Mouse (Mus musculus): ENCODE data around the gene Shd. TPM values are rescaled to one million over a fixed set of nuclear protein-coding genes. Genes with fewer than 3 reads are reported as not detected.

The Shd gene
- polyA plus RNA-seq, 1 experiment from 2014 or later: 89.1 TPM

DNA sequence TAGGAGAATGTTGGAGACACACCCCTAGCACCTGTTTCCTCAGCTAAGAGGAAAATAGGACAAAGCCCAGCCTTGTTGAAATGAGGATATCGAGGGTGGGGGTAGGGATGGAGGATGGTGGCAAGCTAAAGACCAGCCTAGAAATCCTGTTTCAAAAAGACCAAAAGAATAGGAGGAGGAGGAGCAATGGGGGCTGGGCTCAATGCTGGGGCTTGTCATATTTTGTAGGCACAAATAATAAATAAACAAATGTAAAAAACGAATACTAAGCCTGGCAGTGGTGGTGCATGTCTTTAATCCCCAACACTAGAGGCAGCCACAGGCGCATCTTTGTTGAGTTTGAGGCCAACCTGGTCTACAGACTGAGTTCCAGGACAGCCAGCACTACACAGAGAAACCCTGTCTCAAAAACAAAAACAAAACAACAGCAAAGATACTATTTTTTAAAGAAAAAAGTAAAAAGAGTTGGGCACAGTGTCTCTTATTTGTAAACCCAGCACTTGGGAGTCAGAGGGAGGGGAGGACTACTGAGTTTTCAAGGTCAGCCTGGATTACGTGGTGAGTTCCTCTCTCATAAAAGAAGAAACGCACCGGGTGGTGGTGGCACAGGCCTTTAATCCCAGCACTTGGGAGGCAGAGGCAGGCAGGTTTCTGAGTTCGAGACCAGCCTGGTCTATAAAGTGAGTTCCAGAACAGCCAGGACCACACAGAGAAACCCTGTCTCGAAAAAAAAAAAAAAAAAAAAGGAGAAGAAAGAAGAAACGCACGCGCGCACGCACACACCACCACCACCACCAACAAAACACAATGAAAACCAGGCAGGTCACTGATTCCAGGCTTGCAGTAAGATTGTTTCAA is 12.3 kb upstream of the Shd start:
- WGBS: 82% methylated on average over 13 of the region's 13 CpGs
- ATAC-seq (ENCODE audit: low FRiP score): no peak

DNA sequence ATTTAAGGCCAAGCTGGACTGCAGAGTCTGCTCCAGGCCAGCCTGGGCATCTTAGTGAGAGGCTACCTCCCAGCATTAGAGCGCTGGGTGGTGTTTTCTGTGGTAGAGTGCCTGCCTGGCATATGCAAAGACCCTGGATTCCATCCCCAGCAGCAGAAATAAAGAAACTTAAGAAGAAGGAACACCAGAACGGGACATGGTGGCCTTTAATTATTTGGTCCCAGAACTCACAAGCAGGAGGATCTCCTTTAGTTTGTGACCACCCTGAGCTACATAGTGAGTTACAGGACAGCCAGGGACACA is 11.7 kb upstream of the Shd start:
- Histone ChIP-seq H3K9ac (ENCODE audit: low read length) (peak overlapping the region; percentile 76), H3K9me3 (ENCODE audit: control insufficient read depth, low read length) (no peaks in the 10 kb centered on the region), H3K4me2 (peak overlapping the region; percentile 74), H3K27ac (ENCODE audit: low read depth, low read length) (peak overlapping the region; percentile 92), H3K4me3 (ENCODE audit: low read depth, low read length) (peak overlapping the region; percentile 56), H3K4me1 (ENCODE audit: control insufficient read depth, insufficient read depth, low read length) (peaks cover 18% of the 10 kb centered on the region), H3K36me3 (ENCODE audit: control insufficient read depth, insufficient read depth, low read length) (no peaks in the 10 kb centered on the region), H3K27me3 (ENCODE audit: control insufficient read depth, insufficient read depth, low read length) (no peaks in the 10 kb centered on the region)
- ATAC-seq (ENCODE audit: low FRiP score): no peak
- WGBS: 22% methylated on average over 2 of the region's 2 CpGs
- DNase-seq (ENCODE audit: low spot score, missing footprints): no peak

More for the DNA sequence above, 12.3 kb upstream of the Shd start:
- no peaks in the 10 kb centered on the region for H3K36me3 ChIP-seq (ENCODE audit: control insufficient read depth, insufficient read depth, low read length)
- peak overlapping the region; percentile 76 for H3K9ac ChIP-seq (ENCODE audit: low read length)
- H3K27ac ChIP-seq (ENCODE audit: low read depth, low read length): no peak overlapping the region; the same call in 1 of the 2 replicates
- peak overlapping the region; percentile 74 for H3K4me2 ChIP-seq
- H3K9me3 ChIP-seq (ENCODE audit: control insufficient read depth, low read length): no peaks in the 10 kb centered on the region
- no peaks in the 10 kb centered on the region for H3K27me3 ChIP-seq (ENCODE audit: control insufficient read depth, insufficient read depth, low read length)
- peak overlapping the region; percentile 56 for H3K4me3 ChIP-seq (ENCODE audit: low read depth, low read length)
- H3K4me1 ChIP-seq (ENCODE audit: control insufficient read depth, insufficient read depth, low read length): peaks cover 18% of the 10 kb centered on the region
- no peak for DNase-seq (ENCODE audit: low spot score, missing footprints)

DNA sequence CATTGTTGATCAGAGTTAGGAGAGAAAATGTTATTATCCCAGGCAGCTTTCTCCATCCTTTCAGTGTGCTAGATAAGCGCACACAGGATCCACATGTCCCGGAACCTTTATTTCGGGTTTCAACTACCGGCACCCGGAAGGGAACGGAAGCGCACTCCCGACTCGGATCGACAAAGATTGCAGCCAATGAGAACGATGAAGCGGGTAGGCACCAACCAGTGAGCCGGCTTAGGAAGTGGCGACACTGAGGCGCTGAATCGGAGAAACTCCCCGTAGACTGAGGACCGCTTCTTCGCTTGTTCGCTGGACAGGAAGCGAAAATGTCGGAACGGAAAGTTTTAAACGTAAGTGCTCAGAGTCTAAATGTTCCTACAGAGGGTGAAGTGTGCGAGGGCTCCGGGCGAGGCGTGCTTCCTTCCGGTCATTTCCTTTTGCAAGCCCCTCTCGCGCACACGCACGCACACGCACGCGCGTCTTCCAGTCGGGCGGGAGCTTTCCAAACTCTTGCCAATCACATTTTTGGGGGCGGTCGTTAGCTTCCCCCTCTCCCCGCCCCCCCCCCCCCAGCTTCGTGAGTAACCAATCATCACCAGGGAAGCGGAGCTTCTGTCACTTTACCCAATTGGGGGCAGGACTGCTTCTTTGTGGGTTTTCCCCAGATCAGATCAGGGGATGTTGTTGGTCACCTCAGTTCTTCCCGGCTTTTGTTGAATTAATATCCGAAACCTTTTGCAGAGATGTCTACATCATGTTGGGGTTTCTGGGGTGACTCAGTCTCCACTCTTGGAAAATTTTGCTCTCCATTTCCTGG is 11.1 kb upstream of the Shd start, which contains the start of gene Yju2:
Gene Yju2 (plus strand): TSS at position 182 of the 811 bp plus-strand sequence.
- WGBS: under 1% methylated on average over 46 of the region's 46 CpGs
- Histone ChIP-seq H3K9me3 (ENCODE audit: control insufficient read depth, low read length) (no peaks in the 10 kb centered on the region), H3K27ac (ENCODE audit: low read depth, low read length) (peak within 1 kb of the TSS; percentile 92), H3K4me1 (ENCODE audit: control insufficient read depth, insufficient read depth, low read length) (peaks cover 18% of the 10 kb centered on the region), H3K27me3 (ENCODE audit: control insufficient read depth, insufficient read depth, low read length) (no peaks in the 10 kb centered on the region), H3K9ac (ENCODE audit: low read length) (peak within 1 kb of the TSS; percentile 76), H3K4me2 (peak within 1 kb of the TSS; percentile 74), H3K4me3 (ENCODE audit: low read depth, low read length) (peak within 1 kb of the TSS; percentile 56), H3K36me3 (ENCODE audit: control insufficient read depth, insufficient read depth, low read length) (no peaks in the 10 kb centered on the region)
- peak; percentile 99 for DNase-seq (ENCODE audit: low spot score, missing footprints)
- ATAC-seq (ENCODE audit: low FRiP score): peak; percentile 91

DNA sequence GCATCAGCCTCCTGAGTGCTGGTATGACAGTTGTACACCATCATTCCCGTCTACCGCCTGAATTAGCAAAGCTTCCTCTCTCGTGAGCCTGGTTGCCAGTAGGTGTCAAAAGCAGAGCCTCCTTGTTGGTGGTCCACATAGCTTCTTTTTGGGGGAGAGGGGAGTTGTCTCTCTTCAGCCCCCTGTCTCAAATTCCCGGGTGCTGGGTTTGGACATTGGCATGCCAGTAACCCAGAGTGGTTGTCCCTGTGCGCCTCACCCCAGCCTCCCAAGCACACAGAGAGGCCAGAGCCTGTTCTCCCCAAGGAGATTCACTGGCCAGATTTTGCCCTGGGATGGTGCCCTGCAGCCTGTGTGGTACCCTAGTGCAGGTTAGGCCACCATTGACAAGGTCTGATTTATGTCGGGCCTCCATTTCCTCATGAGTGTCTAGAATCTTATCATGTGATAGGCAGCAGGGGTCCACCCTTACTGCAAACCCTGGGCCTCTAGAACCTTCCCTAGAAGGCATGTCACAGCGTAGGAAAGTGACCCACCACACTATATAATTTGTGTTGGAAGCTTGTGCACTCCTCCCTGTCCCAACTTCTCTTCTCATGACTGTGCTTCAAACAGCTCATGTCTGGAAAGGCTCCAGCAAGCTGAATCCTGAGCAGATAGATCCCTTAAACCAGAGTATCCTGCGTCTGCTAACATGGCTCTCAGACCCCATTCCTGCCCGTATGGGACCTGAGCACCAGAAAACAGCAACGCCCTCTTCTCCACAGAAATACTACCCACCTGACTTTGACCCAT is 10.1 kb upstream of the Shd start:
- no peak overlapping the region for H3K27ac ChIP-seq (ENCODE audit: low read depth, low read length)
- no peaks in the 10 kb centered on the region for H3K27me3 ChIP-seq (ENCODE audit: control insufficient read depth, insufficient read depth, low read length)
- H3K9me3 ChIP-seq (ENCODE audit: control insufficient read depth, low read length): no peaks in the 10 kb centered on the region
- H3K4me1 ChIP-seq (ENCODE audit: control insufficient read depth, insufficient read depth, low read length): peaks cover 18% of the 10 kb centered on the region
- H3K36me3 ChIP-seq (ENCODE audit: control insufficient read depth, insufficient read depth, low read length): peaks cover 6% of the 10 kb centered on the region; the same call in 1 of the 2 replicates
- 81% methylated on average over 10 of the region's 10 CpGs for WGBS
- ATAC-seq (ENCODE audit: low FRiP score) (no peak), DNase-seq (ENCODE audit: low spot score, missing footprints) (no peak)
- H3K4me3 ChIP-seq (ENCODE audit: low read depth, low read length): peak overlapping the region; percentile 56
- peak overlapping the region; percentile 74 for H3K4me2 ChIP-seq
- H3K9ac ChIP-seq (ENCODE audit: low read length): peak overlapping the region; percentile 52; the same call in 1 of the 2 replicates

DNA sequence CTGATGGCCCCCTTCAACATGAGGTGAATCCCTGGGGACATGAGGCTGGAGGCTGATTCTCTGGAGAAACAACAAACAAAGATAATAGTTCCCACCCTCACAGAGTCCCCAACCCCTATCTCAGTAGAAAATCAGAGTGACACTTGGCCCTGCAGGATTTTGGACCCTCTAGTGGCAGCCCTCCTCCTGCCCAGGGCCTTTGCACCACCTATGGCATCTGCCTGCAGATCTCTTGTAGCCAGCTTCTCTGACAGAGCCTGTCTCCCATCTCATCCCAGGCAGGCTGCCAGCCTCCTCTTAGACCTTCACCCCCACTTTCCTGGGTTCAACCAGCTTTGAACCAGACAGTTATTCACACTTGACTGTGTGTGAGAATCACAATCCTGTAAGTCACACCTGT is 9.5 kb upstream of the Shd start:
- ATAC-seq (ENCODE audit: low FRiP score): no peak
- H3K4me1 ChIP-seq (ENCODE audit: control insufficient read depth, insufficient read depth, low read length): peaks cover 18% of the 10 kb centered on the region
- DNase-seq (ENCODE audit: low spot score, missing footprints): no peak
- peaks cover 8% of the 10 kb centered on the region for H3K36me3 ChIP-seq (ENCODE audit: control insufficient read depth, insufficient read depth, low read length)
- no peaks in the 10 kb centered on the region for H3K27me3 ChIP-seq (ENCODE audit: control insufficient read depth, insufficient read depth, low read length)
- no peaks in the 10 kb centered on the region for H3K9me3 ChIP-seq (ENCODE audit: control insufficient read depth, low read length)
- no peak overlapping the region for H3K9ac ChIP-seq (ENCODE audit: low read length)
- no peak overlapping the region for H3K4me3 ChIP-seq (ENCODE audit: low read depth, low read length)
- no peak overlapping the region for H3K27ac ChIP-seq (ENCODE audit: low read depth, low read length)
- H3K4me2 ChIP-seq: no peak overlapping the region

DNA sequence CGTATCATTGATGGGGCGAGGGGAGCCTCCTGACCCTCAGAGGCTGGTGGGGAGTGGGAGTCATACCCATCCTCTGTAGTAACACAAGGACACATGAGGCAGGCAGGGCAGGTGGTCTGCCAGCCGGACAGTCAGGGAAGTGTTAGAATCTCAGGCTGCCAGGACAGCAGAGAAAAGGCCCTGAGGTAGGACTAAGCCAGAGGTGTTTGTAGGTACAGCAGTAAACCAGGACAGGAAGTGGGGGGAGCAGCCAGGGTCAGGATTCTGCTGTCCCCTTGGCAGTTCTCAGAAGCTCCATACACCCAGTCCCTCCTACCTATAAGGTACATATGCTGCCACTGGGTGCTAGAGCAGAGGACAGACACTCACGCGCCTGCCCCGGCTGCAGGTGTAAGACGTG is 8.6 kb upstream of the Shd start:
- Histone ChIP-seq H3K9me3 (ENCODE audit: control insufficient read depth, low read length) (no peaks in the 10 kb centered on the region), H3K4me2 (no peak overlapping the region), H3K4me1 (ENCODE audit: control insufficient read depth, insufficient read depth, low read length) (peaks cover 12% of the 10 kb centered on the region), H3K9ac (ENCODE audit: low read length) (no peak overlapping the region), H3K27ac (ENCODE audit: low read depth, low read length) (no peak overlapping the region), H3K36me3 (ENCODE audit: control insufficient read depth, insufficient read depth, low read length) (peaks cover 9% of the 10 kb centered on the region), H3K27me3 (ENCODE audit: control insufficient read depth, insufficient read depth, low read length) (no peaks in the 10 kb centered on the region), H3K4me3 (ENCODE audit: low read depth, low read length) (no peak overlapping the region)
- ATAC-seq (ENCODE audit: low FRiP score) (no peak), DNase-seq (ENCODE audit: low spot score, missing footprints) (no peak)
- WGBS: 97% methylated on average over 7 of the region's 7 CpGs

DNA sequence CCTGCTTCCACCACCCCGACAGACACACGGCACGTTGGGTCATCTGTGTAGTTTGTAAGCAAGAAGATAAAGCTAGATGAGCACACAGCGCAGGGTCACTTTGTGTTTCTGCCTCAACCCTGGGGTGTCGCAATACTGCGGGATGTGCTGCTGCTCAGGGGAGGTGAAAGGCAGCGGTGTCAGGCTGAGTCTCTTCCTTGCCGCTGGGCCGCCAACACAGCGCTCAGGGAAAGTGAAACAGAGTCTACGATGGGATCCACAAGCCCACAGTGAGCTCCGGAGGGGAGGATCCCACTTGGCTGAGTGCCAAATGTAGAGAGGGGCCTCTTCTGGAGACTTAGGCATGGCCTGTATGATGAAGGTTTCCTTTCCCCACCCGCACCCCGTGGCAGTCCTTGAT is 7.1 kb upstream of the Shd start:
- ATAC-seq (ENCODE audit: low FRiP score): no peak
- no peak overlapping the region for H3K4me3 ChIP-seq (ENCODE audit: low read depth, low read length)
- WGBS: 92% methylated on average over 14 of the region's 14 CpGs
- no peak overlapping the region for H3K27ac ChIP-seq (ENCODE audit: low read depth, low read length)
- no peak for DNase-seq (ENCODE audit: low spot score, missing footprints)
- H3K4me2 ChIP-seq: no peak overlapping the region
- no peak overlapping the region for H3K9ac ChIP-seq (ENCODE audit: low read length)
- peaks cover 12% of the 10 kb centered on the region for H3K36me3 ChIP-seq (ENCODE audit: control insufficient read depth, insufficient read depth, low read length)
- no peaks in the 10 kb centered on the region for H3K27me3 ChIP-seq (ENCODE audit: control insufficient read depth, insufficient read depth, low read length)
- no peaks in the 10 kb centered on the region for H3K9me3 ChIP-seq (ENCODE audit: control insufficient read depth, low read length)
- peaks cover 8% of the 10 kb centered on the region for H3K4me1 ChIP-seq (ENCODE audit: control insufficient read depth, insufficient read depth, low read length)

DNA sequence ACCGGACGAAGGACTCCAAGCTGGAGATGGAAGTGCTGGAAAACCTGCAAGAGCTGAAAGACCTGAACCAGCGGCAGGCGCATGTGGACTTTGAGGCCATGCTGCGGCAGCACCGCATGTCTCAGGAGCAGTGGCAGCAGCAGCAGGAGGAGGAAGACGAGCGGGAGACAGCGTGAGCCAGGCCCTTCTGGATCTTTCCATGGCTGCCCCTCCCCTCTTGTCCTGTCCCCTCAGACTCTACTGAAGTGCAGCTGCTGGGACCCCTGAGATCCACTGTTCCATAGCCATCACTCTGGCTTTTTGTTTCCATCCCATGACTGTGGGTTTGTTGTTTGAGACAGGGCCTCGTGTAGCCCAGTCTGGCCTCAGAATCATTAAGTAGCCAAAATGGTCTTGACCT is 5.8 kb upstream of the Shd start:
- no peak for DNase-seq (ENCODE audit: low spot score, missing footprints)
- H3K9ac ChIP-seq (ENCODE audit: low read length): no peak overlapping the region

More for the DNA sequence above, 5.8 kb upstream of the Shd start:
- no peak overlapping the region for H3K27ac ChIP-seq (ENCODE audit: low read depth, low read length)
- ATAC-seq (ENCODE audit: low FRiP score): no peak
- H3K4me2 ChIP-seq: no peak overlapping the region
- peaks cover 4% of the 10 kb centered on the region for H3K4me1 ChIP-seq (ENCODE audit: control insufficient read depth, insufficient read depth, low read length)
- H3K36me3 ChIP-seq (ENCODE audit: control insufficient read depth, insufficient read depth, low read length): peaks cover 12% of the 10 kb centered on the region
- WGBS: 96% methylated on average over 10 of the region's 10 CpGs
- H3K9me3 ChIP-seq (ENCODE audit: control insufficient read depth, low read length): no peaks in the 10 kb centered on the region
- no peaks in the 10 kb centered on the region for H3K27me3 ChIP-seq (ENCODE audit: control insufficient read depth, insufficient read depth, low read length)
- H3K4me3 ChIP-seq (ENCODE audit: low read depth, low read length): no peak overlapping the region

All from midbrain, embryonic 11.5 days (tissue).